Mouse (Mus musculus): ENCODE measurements around the gene Atp6v1c2. TPM values are rescaled to one million over a fixed set of nuclear protein-coding genes. Genes with fewer than 3 reads are reported as not detected.
A peak's percentile ranks its signal among the peaks of the same experiment; 100 is the strongest.

Gene Atp6v1c2
- not detected for polyA plus RNA-seq (2017; shearing (Covaris generic))

DNA sequence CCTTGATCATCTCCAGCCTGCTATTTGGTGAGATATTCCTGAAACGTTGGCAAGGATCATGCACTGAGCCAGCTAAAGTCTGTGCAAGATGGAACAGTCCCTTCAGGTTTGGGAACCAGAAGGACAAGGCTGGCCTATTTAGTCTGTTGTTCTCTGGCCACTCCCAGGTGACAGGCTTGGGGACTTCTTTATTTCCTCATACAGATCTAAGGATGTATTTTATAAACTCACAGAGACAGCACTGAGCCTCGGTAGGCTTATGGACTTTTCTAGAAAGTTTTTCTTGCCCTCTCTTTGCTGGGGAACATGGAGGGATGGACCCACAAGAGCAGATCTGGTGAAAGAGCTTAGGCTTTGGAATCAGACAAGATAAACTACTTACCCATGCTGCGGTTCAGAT, at the start of gene Atp6v1c2:
Atp6v1c2 (minus strand) TSS at position 101 of the 400 bp plus-strand sequence.
- no peak for ATAC-seq

DNA sequence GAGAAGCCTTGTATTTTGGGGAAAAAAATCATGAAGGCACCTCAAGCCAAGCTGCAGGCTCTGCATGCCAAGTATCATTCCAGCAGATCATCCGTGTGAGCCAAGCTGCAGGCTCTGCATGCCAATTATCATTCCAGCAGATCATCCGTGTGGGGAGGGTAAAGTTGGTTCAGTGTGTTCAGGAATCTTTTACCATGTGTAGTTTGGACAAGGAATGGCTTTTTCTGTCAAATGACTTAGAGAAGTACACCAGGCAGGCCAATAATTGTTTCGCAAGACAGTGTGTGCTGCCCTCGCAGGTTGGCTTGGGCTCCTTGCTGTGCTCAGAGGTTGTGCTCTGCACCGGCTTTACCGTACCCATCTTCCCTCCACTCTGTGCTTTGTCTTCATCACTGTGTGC, 47.4 kb upstream of the Atp6v1c2 start:
- no peak for ATAC-seq

DNA sequence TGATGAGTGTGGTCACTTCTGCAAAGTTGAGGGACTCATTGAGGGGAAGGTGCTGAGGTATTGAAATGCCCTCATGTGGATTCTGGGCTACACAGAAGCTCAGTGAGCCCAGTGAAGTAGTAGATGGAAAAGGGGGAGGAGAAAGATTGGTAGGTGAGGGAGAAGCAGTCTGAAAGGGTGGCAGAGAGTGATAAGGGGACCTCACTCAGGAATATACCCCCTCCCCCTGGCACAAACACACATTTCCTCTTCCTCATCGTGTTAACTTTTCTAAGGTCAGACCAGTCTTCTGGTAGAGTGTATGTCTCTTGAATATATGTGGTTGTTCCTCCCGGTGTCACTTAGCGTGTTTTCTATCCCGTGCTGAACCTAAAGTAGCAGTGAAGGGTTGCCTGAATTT, 46.1 kb upstream of the Atp6v1c2 start:
- ATAC-seq = no peak

- peak; percentile 66 for ATAC-seq
Measured at GRCm38 (mm10) chr12:17373470-17373975, 44.4 kb upstream of the Atp6v1c2 start.

- peak; percentile 81 for ATAC-seq
Measured at GRCm38 (mm10) chr12:17372696-17373095, 43.5 kb upstream of the Atp6v1c2 start.

GRCm38 (mm10) chr12:17371589-17372235, 42.6 kb upstream of the Atp6v1c2 start:
- no peak for ATAC-seq

DNA sequence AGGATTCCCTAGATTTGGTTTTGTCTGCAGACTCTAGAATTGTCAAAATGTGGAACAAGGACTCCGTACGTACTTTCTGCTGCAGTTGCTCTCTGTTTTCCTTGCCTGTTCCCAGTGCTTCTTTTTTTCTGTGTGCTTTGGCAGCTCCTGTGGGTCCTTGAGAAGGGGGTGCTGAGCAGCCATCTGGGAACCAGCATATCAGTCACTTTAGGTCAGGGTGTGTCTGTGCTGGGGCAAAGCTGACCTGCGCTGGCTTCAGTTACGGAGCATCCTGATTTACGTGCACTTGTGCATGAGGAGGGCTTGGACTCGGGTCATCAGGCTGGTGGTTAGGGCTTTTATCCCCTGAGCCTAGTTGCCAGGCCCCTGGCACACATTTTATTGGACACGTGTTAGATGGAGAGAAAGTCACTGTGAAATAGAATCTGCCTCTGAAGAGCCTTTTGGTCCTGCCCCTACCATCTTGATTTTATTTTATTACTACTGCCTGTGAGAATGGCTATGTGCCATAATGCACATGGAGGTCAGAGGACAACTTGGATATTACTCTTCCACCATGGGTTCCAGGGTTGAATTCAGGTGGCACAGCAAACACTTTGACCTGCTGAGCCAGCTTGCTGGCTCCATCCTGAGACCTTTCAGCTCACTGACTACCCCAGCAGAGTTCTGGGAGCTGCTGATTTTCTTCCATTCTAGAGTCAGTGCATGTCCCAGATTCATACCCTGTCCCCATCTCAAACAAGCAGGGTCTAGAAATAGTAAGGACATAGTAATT, 40.6 kb upstream of the Atp6v1c2 start:
- ATAC-seq = no peak

DNA sequence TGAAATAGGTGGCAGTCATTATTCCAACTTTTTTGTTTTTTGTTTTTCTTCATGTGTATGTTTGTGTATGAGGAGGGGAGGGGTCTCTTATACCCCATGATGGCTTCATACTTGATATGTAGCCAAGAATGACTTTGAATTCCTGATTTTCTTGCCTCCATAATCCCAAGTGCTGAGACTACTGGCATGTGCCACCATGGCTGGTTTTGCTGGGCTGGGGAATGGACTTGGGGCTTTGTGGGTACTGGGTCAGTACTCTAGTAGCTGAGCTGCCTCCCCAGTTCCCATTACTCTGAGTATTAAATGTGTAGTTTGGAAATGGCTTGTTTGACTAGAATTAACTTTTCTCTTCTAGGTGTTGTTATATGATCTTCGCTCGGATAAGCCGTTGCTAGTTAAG, 40.0 kb upstream of the Atp6v1c2 start:
- no peak for ATAC-seq

DNA sequence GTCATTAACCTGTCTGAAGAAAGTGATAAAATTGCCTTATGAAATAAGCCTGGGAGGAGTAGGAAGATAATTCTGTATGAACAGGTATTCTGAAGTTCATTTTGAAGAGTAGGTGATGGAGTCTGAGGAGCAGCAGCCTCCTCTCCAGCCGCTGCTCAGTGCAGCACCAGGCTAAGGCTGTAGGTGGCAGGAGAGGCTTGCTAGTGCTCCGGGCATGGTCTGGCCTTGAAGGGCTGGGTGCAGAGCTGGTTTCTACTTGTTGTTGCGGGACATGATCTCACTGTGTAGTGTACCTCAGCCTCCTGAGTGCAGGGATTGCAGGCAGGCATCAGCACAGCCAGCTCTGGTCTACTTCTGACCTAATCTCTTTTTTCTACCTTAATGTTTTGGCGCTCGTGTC, 37.8 kb upstream of the Atp6v1c2 start:
- peak; percentile 99 for ATAC-seq

DNA sequence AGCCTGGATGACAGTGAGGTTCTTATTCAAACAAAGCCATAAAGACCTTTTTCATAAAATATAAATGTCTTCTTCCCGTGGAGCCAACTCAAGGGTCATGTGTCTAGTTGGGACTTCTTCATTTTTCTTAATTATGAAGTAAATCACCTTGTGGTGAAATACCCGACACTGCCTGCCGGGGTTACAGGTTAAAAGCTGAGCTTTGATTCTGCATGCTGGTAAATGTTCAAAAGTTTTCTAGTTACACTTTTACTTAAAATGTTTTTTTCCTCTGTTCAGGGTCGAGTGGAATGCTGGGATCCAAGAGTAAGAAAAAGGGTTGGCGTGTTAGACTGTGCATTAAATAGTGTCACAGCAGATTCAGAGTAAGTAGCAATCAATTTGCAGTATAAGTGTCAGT, 33.2 kb upstream of the Atp6v1c2 start:
- ATAC-seq = no peak

DNA sequence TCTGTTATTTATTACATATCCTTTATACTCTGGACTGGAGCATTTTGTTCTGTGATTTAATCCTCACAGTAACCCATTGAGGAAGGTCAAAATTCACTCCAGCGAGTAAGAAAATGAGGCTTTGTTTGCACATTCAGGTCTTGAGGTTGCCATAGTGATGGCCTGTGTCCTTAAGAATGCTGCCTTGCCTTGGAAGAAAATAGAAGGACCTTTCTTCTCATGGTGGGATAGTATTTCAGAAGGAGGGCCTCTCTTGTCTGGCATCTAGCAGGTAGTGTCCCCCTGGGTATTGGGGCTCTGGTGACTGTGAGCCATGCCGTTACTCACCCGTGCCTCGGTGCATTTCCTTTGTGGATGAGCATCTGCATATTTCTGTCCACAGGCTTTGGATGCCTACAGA, 31.5 kb upstream of the Atp6v1c2 start:
- no peak for ATAC-seq

DNA sequence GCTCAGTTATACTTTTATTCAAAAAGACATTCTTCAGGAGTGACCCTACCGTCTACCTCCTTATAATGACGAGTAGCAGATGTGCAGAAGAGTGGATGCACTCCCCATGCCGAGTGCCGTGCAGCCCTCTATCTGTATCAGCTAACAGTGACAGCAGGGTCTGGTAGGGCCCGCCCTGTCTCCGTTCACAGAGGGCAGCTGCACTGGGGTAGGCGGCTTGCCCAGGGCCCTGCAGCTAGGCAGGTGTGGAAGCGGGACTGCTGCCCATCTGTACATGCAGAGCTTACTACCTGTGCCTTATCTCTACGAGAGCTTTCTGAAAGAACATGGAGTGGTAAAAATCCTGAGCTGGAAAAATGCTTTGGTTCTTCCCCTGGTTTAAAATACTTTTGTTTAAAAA, 30.9 kb upstream of the Atp6v1c2 start:
- ATAC-seq = no peak

DNA sequence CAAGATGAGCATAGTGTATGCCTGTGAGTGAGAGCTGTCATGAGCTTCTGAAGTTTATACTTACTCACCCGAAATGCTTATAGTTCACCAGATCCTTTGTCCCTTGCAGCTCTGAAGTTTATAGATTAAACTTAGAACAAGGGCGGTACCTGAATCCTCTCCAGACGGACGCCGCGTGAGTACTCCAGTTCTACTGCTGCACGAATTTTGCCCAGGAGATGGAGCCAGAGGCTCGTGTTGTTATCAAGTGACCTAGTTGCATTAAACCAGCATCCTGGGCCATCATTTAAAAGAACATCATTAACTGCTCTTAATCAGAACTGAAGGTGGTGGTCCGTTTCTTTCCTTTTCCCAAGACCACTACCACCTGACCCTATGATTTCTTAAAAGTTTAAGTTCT, 29.8 kb upstream of the Atp6v1c2 start:
- ATAC-seq = no peak

DNA sequence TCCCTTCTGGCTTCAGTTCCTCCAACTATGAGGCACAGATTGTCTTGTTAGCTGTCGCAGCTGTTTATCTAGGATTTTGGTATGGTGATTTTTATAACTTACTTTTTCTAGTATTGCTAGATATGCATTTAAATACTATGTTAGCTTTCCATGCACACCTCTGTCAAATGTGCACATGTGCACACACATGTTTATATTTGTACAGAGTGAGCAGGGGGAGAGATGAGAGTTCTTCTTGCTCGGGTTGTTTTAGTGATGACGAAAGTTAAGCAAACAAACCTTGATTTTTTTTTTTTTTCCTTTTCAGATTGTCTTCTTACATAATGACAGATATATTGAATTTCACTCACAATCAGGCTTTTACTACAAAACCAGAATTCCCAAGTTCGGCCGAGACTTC, 28.6 kb upstream of the Atp6v1c2 start:
- ATAC-seq = no peak

DNA sequence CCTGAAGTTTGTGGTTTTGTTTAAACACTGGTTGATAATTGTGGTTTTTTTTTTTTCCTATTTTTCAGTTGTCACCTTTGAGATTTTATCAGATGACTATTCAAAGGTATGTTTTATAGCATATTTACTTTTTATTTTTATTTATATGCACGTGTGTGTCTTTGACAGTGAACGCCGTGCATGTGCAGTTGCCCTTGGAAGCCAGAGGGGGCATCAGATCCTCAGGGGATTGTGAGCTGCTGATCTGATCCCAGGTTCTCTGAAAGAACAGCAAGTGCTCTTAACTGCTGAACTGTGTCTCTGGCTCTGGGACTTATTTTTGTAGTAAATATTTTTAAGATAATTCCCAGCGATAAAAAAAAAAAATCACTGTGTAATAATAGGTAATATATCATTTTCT, 27.7 kb upstream of the Atp6v1c2 start:
- ATAC-seq = no peak

GRCm38 (mm10) chr12:17350106-17350505, 20.9 kb upstream of the Atp6v1c2 start:
- ATAC-seq = no peak

DNA sequence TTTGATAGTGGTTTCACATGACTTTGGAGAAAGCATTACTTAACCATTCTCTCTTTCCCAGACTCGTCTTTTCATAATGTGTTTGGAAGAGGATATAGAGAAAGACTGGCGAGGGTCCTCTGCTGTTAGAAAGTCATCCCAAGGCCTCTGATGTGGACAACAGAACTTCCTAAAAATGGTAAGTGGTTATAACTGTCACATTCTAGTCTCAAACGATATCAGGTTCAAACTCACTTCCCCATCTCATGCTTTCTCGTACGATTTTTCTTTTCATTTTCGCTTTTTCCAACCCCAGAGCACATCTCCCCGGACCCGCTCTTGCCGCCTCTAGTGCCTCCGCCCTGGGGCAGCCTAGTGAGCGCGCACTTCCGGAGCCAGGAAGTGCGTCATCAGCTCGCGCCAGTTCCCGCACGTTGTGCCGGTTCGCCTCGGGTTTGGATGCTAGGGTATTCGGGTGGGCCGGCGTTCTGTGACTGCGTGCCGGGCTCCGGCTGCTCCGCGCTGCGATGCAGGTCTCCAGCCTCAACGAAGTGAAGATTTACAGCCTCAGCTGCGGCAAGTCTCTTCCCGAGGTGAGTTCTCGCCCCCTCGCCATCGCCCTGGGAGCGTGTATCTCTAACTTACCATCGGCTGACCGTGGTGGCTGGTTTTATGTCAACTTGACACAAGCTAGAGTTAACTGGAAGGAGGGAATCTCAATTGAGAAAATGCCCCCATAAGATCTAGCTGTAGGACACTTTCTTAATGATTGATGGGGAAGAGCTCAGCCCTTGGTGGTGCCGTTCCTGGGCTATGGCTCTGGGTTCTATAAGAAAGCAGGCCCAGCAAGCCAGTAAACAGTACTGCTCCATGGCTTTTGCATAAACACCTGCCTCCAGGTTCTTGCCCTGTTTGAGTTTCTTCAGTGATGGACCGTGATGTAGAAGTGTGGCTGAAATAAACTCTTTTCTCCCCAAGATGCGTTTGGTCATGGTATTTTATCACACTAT, 19.2 kb upstream of the Atp6v1c2 start, which contains the start of gene Nol10:
Nol10 (plus strand) TSS at position 411 of the 989 bp plus-strand sequence.
- ATAC-seq = peak; percentile 98

- ATAC-seq = peak; percentile 16
Measured at GRCm38 (mm10) chr12:17347327-17348047, 18.3 kb upstream of the Atp6v1c2 start.

GRCm38 (mm10) chr12:17339114-17339905, 10.2 kb upstream of the Atp6v1c2 start:
- ATAC-seq = no peak

DNA sequence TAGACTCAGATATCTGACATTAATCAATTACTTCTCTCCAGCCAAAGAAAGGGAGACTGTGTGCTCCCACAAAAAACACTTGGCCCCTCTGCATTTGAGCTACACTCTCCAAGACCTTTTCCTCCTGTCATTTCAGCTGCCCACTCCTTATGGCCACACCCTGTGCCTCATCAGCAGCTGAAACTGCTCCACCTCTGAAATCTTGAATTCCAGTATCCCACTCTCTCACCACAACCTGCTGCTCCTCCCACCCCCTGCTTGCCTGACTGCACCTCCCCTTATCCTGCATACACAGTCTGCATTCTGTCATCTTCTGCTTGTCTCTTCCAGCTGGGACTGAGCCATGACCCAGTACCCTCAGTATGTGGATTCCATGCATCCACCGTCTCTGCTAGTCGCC, 9.2 kb upstream of the Atp6v1c2 start:
- no peak for ATAC-seq

- ATAC-seq = no peak
Measured at GRCm38 (mm10) chr12:17333459-17333858, 4.3 kb upstream of the Atp6v1c2 start.

Data from CD4-positive, CD25-positive, alpha-beta regulatory T cell, adult 4 months (primary cell).